In genomic region chr1:120111766-120112165, GRCm38 (mm10) we compare ENCODE assay signal across 25 mouse cellular contexts. TPM values are rescaled to one million over a fixed set of nuclear protein-coding genes. Genes with fewer than 3 reads are reported as not detected.
DNase-seq lines count a peak whose midpoint lies in the region; ATAC-seq and TF ChIP-seq lines count a peak whose summit lies in the region.
"Had no signal": no experiment of that assay in that cellular context is flagged by ENCODE, and none has a peak within 500 bp of the region (broad histone marks: within the 10 kb centered on the region; RNA-seq: fewer than 3 reads in every experiment).

No protein-coding gene starts in this region.

- H3K27ac ChIP-seq in hindbrain, postnatal 0 days: peak overlapping the region; percentile 22; the same call in 1 of the 2 replicates
- no peak overlapping the region for H3K27ac ChIP-seq in hindbrain, embryonic 12.5 days
- peak overlapping the region; percentile 44; the same call in 1 of the 2 replicates for H3K27ac ChIP-seq in embryonic fibroblast, embryonic 13.5 days (ENCODE audit: insufficient read depth, low read length)
- H3K27ac ChIP-seq: embryonic facial prominence, embryonic 12.5 days; heart, embryonic 10.5 days; liver, embryonic 15.5 days; stomach, embryonic 15.5 days had no signal

- no peak for ATAC-seq in hindbrain, postnatal 0 days
- ATAC-seq in hindbrain, embryonic 12.5 days (ENCODE audit: low FRiP score): no peak
- ATAC-seq: forebrain, embryonic 14.5 days had no signal

- no peak for TF ChIP-seq POLR2A in embryonic fibroblast, embryonic 13.5 days (IDR thresholded peaks at IDR 0.05; ENCODE audit: low read depth, low read length)

- 78% methylated on average over 8 of the region's 8 CpGs for WGBS in hindbrain, postnatal 0 days
- WGBS in hindbrain, embryonic 12.5 days: 91% methylated on average over 8 of the region's 8 CpGs

- no peak overlapping the region for H3K9ac ChIP-seq in hindbrain, postnatal 0 days (replicated peaks; ENCODE audit: low read length)
- no peak overlapping the region for H3K9ac ChIP-seq in hindbrain, embryonic 12.5 days
- H3K9ac ChIP-seq: embryonic facial prominence, embryonic 12.5 days; liver, embryonic 15.5 days; stomach, embryonic 15.5 days had no signal

- H3K4me3 ChIP-seq in hindbrain, postnatal 0 days (ENCODE audit: low read length): no peak overlapping the region
- H3K4me3 ChIP-seq in hindbrain, embryonic 12.5 days: no peak overlapping the region
- H3K4me3 ChIP-seq in embryonic fibroblast, embryonic 13.5 days (ENCODE audit: insufficient read depth, low read length): no peak overlapping the region
- H3K4me3 ChIP-seq: embryonic facial prominence, embryonic 12.5 days; heart, embryonic 10.5 days; liver, embryonic 15.5 days; stomach, embryonic 15.5 days had no signal

- H3K9me3 ChIP-seq in hindbrain, postnatal 0 days (ENCODE audit: low read length): no peaks in the 10 kb centered on the region
- H3K9me3 ChIP-seq in hindbrain, embryonic 12.5 days (replicated peaks): no peaks in the 10 kb centered on the region
- H3K9me3 ChIP-seq: stomach, embryonic 15.5 days had no signal

- no peaks in the 10 kb centered on the region for H3K27me3 ChIP-seq in hindbrain, postnatal 0 days (ENCODE audit: insufficient read depth, low read length)
- no peaks in the 10 kb centered on the region for H3K27me3 ChIP-seq in hindbrain, embryonic 12.5 days
- H3K27me3 ChIP-seq: CH12.LX; embryonic facial prominence, embryonic 12.5 days; liver, embryonic 15.5 days; Patski; stomach, embryonic 15.5 days had no signal

- DNase-seq in hindbrain, postnatal 0 days (ENCODE audit: low spot score): no peak
- DNase-seq in kidney, postnatal 36 days: peak; percentile 46 to 58
- no peak for DNase-seq in kidney, adult 11 months
- peak; percentile 83 for DNase-seq in adipocyte (ENCODE audit: low spot score)
- DNase-seq in heart, adult 8-10 months (ENCODE audit: low spot score): no peak
- DNase-seq: B cell, adult 2 months; cerebellum, adult 11-12 months; cerebellum, postnatal 14 days; lung, postnatal 4 days; midbrain, embryonic 14.5 days; right cerebral cortex, adult 18-20 months; right cerebral cortex, postnatal 4 days; thymus, adult 18-20 months; thymus, postnatal 36 days had no signal

- no peaks in the 10 kb centered on the region for H3K4me1 ChIP-seq in hindbrain, postnatal 0 days (ENCODE audit: insufficient read depth, low read length)
- no peaks in the 10 kb centered on the region for H3K4me1 ChIP-seq in hindbrain, embryonic 12.5 days
- H3K4me1 ChIP-seq in embryonic fibroblast, embryonic 13.5 days (ENCODE audit: control insufficient read depth, insufficient read depth, low read length): no peaks in the 10 kb centered on the region
- H3K4me1 ChIP-seq: embryonic facial prominence, embryonic 12.5 days; heart, embryonic 10.5 days; stomach, embryonic 15.5 days had no signal

- no peak for TF ChIP-seq CTCF in hindbrain, postnatal 0 days (IDR thresholded peaks at IDR 0.05; ENCODE audit: low read depth)
- no peak for TF ChIP-seq CTCF in embryonic fibroblast, embryonic 13.5 days (IDR thresholded peaks at IDR 0.05; ENCODE audit: borderline replicate concordance, insufficient read depth, low read length)

- H3K36me3 ChIP-seq in hindbrain, postnatal 0 days (ENCODE audit: insufficient read depth, low read length): peaks cover 25% of the 10 kb centered on the region
- H3K36me3 ChIP-seq in hindbrain, embryonic 12.5 days: peaks cover 41% of the 10 kb centered on the region

- H3K4me2 ChIP-seq in hindbrain, postnatal 0 days (ENCODE audit: low read depth, low read length): no peak overlapping the region
- no peak overlapping the region for H3K4me2 ChIP-seq in hindbrain, embryonic 12.5 days (replicated peaks)
- H3K4me2 ChIP-seq: embryonic facial prominence, embryonic 12.5 days; liver, embryonic 15.5 days; stomach, embryonic 15.5 days had no signal

RNA-seq across cellular contexts. Expression of gene Dbi, which starts 9.1 kb away (rescaled TPM):
- 529 and 602 TPM in 2 replicates for total RNA-seq in hindbrain, postnatal 0 days (2014; rRNA removed)
- 2,773 and 3,206 TPM in 2 replicates for polyA plus RNA-seq in hindbrain, postnatal 0 days (2015; fragmentation: Nextera tagmentation; extraction: Ambion mirVana)
- 582 and 680 TPM in 2 replicates for polyA plus RNA-seq in hindbrain, embryonic 12.5 days (2016; fragmentation: Nextera tagmentation; extraction: Ambion mirVana)
- 267 and 293 TPM in 2 replicates for polyA plus RNA-seq in embryonic fibroblast, embryonic 13.5 days (2011; ENCODE audit: insufficient read length, low read depth, missing spikeins)
- 100 to 1,000 TPM; 239 to 289 (median 263) TPM for total RNA-seq in heart, adult 8-10 months (2022)

RNA-seq across cellular contexts. Expression of gene 3110009E18Rik, which starts 9.2 kb away (rescaled TPM):
- 2.2 and 2.5 TPM in 2 replicates for total RNA-seq in hindbrain, postnatal 0 days (2014; rRNA removed)
- 10.7 and 15.2 TPM in 2 replicates for polyA plus RNA-seq in hindbrain, postnatal 0 days (2015; fragmentation: Nextera tagmentation; extraction: Ambion mirVana)
- polyA plus RNA-seq in hindbrain, embryonic 12.5 days (2016; fragmentation: Nextera tagmentation; extraction: Ambion mirVana): 17.0 and 22.6 TPM in 2 replicates
- polyA plus RNA-seq in embryonic fibroblast, embryonic 13.5 days (2011; ENCODE audit: insufficient read length, low read depth, missing spikeins): 4.0 and 7.2 TPM in 2 replicates
- 1 to 10 TPM; 2.7 to 7.8 (median 5.1) TPM for total RNA-seq in heart, adult 8-10 months (2022)

RNA-seq across cellular contexts. Expression of gene Tmem37, which starts 37.9 kb away (rescaled TPM):
- 2.9 and 3.8 TPM in 2 replicates for total RNA-seq in hindbrain, postnatal 0 days (2014; rRNA removed)
- polyA plus RNA-seq in hindbrain, postnatal 0 days (2015; fragmentation: Nextera tagmentation; extraction: Ambion mirVana): 9.1 and 9.4 TPM in 2 replicates
- 7.5 and 8.7 TPM in 2 replicates for polyA plus RNA-seq in hindbrain, embryonic 12.5 days (2016; fragmentation: Nextera tagmentation; extraction: Ambion mirVana)
- 18.7 and 25.9 TPM in 2 replicates for polyA plus RNA-seq in embryonic fibroblast, embryonic 13.5 days (2011; ENCODE audit: insufficient read length, low read depth, missing spikeins)
- 1 to 10 TPM; 6.3 to 8.5 (median 7.1) TPM for total RNA-seq in heart, adult 8-10 months (2022)
- total RNA-seq: CH12.LX; megakaryocyte-erythroid progenitor cell, adult 5-6 weeks had no signal
- polyA plus RNA-seq: G1E had no signal

Comparison
In these comparisons a context has a peak if more than half of its experiments do, and no peak if none do; other contexts are left out.
1. DNase-seq: peak in kidney, postnatal 36 days (2 of 2) and adipocyte (single experiment); none in hindbrain, postnatal 0 days (single experiment), kidney, adult 11 months (single experiment) and heart, adult 8-10 months (single experiment).